Mouse (Mus musculus) spleen, postnatal 10 days (tissue): ENCODE measurements around the gene Clint1.
A peak's percentile ranks its signal among the peaks of the same experiment; 100 is the strongest.
"Not testable (repeated sequence)": the region's sequence is repeated elsewhere in the genome, so short reads cannot be mapped to it uniquely, and the experiment has no call there.

Source experiments
- DNase-seq, 2 experiments: peaks; one replicate each; pipeline ENCODE4 v3.0.0; 2021 to 2022; ENCODE audit warnings: low spot score in 2 of 2

Clint1 gene

GRCm38 (mm10) chr11:45847548-45847947 lies 4.3 kb upstream of the Clint1 start:
- DNase-seq: peak in 1 of 2 experiments; percentile 20

GRCm38 (mm10) chr11:45848253-45848652 lies 3.6 kb upstream of the Clint1 start:
- no peak for DNase-seq

GRCm38 (mm10) chr11:45849203-45849602 lies 2.6 kb upstream of the Clint1 start:
- DNase-seq: no peak

GRCm38 (mm10) chr11:45849859-45850258 lies 2.0 kb upstream of the Clint1 start:
- DNase-seq: peak in 1 of 2 experiments; percentile 31

GRCm38 (mm10) chr11:45850317-45850716 lies 1.5 kb upstream of the Clint1 start:
- DNase-seq: no peak

GRCm38 (mm10) chr11:45852124-45852994 lies 508 bp downstream of the Clint1 start:
- peak; percentile 56 to 66 for DNase-seq

GRCm38 (mm10) chr11:45852995-45853317 lies 1.1 kb downstream of the Clint1 start:
- DNase-seq: peak in 1 of 2 experiments; percentile 41

- no peak for DNase-seq
Measured at GRCm38 (mm10) chr11:45853916-45854315, 2.1 kb downstream of the Clint1 start.

- DNase-seq: no peak
Measured at GRCm38 (mm10) chr11:45854381-45854780, 2.5 kb downstream of the Clint1 start.

GRCm38 (mm10) chr11:45855407-45856148 lies 3.7 kb downstream of the Clint1 start:
- no peak for DNase-seq

GRCm38 (mm10) chr11:45856149-45856516 lies 4.3 kb downstream of the Clint1 start:
- no peak for DNase-seq

- no peak for DNase-seq
Measured at GRCm38 (mm10) chr11:45861334-45861733, 9.5 kb downstream of the Clint1 start.

- DNase-seq: no peak
Measured at GRCm38 (mm10) chr11:45864409-45864808, 12.6 kb downstream of the Clint1 start.

- no peak for DNase-seq
Measured at GRCm38 (mm10) chr11:45865861-45866260, 14.0 kb downstream of the Clint1 start.

- no peak for DNase-seq
Measured at GRCm38 (mm10) chr11:45866534-45866933, 14.7 kb downstream of the Clint1 start.

GRCm38 (mm10) chr11:45873666-45874065 lies 21.8 kb downstream of the Clint1 start:
- DNase-seq: peak in 1 of 2 experiments; percentile 26

- DNase-seq: no peak
Measured at GRCm38 (mm10) chr11:45874251-45874650, 22.4 kb downstream of the Clint1 start.

GRCm38 (mm10) chr11:45875351-45875935 lies 23.6 kb downstream of the Clint1 start:
- no peak for DNase-seq

- DNase-seq: no peak
Measured at GRCm38 (mm10) chr11:45876036-45876435, 24.2 kb downstream of the Clint1 start.

- not testable (repeated sequence) for DNase-seq
Measured at GRCm38 (mm10) chr11:45879366-45879765, 27.5 kb downstream of the Clint1 start.

GRCm38 (mm10) chr11:45881026-45881682 lies 29.3 kb downstream of the Clint1 start:
- DNase-seq: no peak

- DNase-seq: no peak
Measured at GRCm38 (mm10) chr11:45881683-45882068, 29.8 kb downstream of the Clint1 start.
